Mouse (Mus musculus) lung, adult 2 months (tissue): ENCODE measurements around the gene Rasgrf2. TPM values are rescaled to one million over a fixed set of nuclear protein-coding genes. Genes with fewer than 3 reads are reported as not detected.

Experiments
- DNase-seq: peaks from one replicate; pipeline ENCODE4 v3.0.0; 2022
- H3K4me1 ChIP-seq: fragments of 200-500 bp; 2 replicates; pipeline ENCODE4 v1.6.1; 2011; ENCODE audit warnings: low read length; ENCODE audit not compliant: control insufficient read depth, insufficient read depth
- H3K4me3 ChIP-seq: fragments of 200-500 bp; replicated peaks from 2 replicates; pipeline ENCODE3; 2011; ENCODE audit warnings: low read depth, mild to moderate bottlenecking, control low read depth, low read length; ENCODE audit errors: extremely low read depth
- CTCF ChIP-seq: fragments of 200-500 bp; IDR thresholded peaks from 2 replicates; pipeline ENCODE4 v1.5.1; 2011; ENCODE audit warnings: mild to moderate bottlenecking, low read length, control low read depth; ENCODE audit not compliant: insufficient read depth
- POLR2A ChIP-seq: fragments of 200-500 bp; IDR thresholded peaks from 2 replicates; pipeline ENCODE4 v1.6.1; 2011; ENCODE audit warnings: low read depth, mild to moderate bottlenecking, control low read depth, low read length, borderline replicate concordance; ENCODE audit errors: extremely low read depth
- WGBS: fragments of 180-500 bp; shearing (Covaris S2); methylation state at CpG from one replicate; pipeline ENCODE4 v1.1.7; 2018; 5-methylcytosine and 5-hydroxymethylcytosine counted together
- polyA plus RNA-seq: library from polyadenylated mRNA; depleted of rRNA; stranded (reverse); fragments of >200 nt; gene quantifications from 2 replicates; pipeline ENCODE4 v1.2.3, GENCODE M21; 2012; rRNA removed

Gene Rasgrf2
- polyA plus RNA-seq, 1 experiment = 20.8 TPM

DNA sequence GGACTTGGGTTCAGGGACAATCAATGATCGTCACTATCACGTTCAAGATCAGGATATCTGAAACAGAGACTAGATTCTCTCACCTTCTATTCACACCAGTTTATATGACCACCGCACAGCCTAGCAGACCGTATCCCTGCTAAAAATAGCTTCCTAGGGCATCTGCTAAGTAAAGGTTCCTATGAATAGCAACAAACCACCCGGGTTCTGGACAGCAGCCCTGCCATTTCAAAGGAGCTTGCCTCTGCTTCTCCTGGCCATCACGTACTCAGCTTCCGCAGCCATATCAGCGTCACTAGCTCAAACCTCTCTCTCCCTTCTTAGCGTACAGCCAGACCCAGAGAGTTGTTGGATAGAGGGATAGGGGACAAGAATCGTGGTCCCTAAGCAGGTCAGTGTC is 254.1 kb downstream of the Rasgrf2 start:
- DNase-seq = no peak
- H3K4me1 ChIP-seq = no peaks in the 10 kb centered on the region
- no peak overlapping the region for H3K4me3 ChIP-seq
- TF ChIP-seq CTCF = no peak
- no peak for TF ChIP-seq POLR2A
- 57% methylated on average over 10 of the region's 10 CpGs for WGBS

DNA sequence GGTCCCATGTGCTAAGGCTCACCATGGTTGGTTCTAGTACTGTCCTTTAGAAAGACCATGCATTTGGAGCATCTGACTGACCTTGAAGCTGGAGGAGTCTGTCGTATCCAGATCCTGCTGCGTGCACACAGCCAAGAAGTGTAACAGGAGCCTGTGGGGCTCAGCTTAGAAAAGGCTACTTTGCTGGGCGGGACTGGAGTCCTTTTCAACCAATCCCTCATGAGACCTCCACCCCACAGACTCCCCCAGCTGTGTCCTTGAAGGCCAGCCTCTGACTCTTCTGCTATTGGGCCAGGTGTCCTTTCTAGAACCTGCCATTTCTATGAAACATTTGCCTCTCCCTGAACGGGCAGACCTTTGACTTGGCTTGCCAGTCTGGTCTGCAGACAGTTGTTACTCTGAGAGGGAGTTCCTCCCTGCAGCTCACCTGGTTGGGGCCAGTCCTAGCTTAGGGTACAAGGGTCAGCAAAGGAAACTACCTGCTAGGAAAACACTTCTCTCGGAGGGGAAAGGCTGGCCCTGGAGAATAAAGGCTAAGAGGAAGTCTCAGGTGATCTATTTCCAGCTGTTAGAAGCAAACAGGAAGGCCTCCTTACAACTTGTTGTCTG is 254.6 kb downstream of the Rasgrf2 start, which contains the start of gene Ckmt2:
TSS of gene Ckmt2 (minus strand) at position 145 of the 609 bp plus-strand sequence.
- WGBS = 62% methylated on average over 5 of the region's 5 CpGs
- DNase-seq = no peak
- H3K4me1 ChIP-seq = no peaks in the 10 kb centered on the region
- no peak within 1 kb of the TSS for H3K4me3 ChIP-seq
- no peak for TF ChIP-seq POLR2A
- TF ChIP-seq CTCF = no peak

DNA sequence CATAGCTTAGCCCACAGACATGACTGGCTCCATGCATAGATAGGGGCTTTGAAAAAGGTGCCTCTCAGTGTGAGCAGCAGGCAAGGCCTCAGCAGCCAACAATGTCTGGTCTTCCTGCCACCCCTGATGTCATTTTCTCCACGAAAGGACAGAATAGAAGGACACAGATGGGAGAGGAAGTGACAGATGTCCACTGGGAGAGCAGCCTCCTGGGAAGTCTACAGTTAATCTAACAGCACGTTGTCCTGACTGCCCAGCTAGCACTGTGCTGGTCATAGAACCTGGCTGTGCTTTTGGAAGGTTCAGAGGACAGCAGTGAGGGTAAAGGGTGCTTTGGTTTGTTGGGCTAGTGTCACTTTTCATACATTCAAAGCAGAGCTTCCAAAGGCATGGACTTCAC is 255.9 kb downstream of the Rasgrf2 start:
- H3K4me3 ChIP-seq = no peak overlapping the region
- TF ChIP-seq CTCF (no peak), POLR2A (no peak)
- 29% methylated on average over 2 of the region's 2 CpGs for WGBS

DNA sequence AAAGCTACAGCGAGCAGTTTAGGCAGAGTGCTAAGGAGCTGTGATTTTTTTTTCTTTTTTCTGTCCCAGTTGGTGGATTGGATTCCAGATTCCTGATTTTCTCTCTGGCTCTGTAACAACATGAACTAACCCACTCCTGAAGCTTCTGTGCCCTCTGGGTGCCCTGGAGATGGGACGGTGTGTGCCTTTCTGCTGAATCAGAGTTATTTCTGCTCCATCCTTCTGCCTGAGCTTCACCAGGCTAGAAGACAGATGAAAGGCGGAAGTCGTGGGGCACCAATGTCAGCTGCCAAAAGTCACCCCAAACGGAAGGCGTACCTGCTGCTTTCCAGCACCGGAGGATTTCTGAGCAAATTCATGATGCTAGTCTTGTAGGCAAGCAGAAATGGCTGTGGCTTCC is 256.9 kb downstream of the Rasgrf2 start:
- no peak for DNase-seq
- no peak for TF ChIP-seq CTCF
- TF ChIP-seq POLR2A = no peak
- no peaks in the 10 kb centered on the region for H3K4me1 ChIP-seq
- 74% methylated on average over 7 of the region's 7 CpGs for WGBS
- no peak overlapping the region for H3K4me3 ChIP-seq

More for the DNA sequence above, 255.9 kb downstream of the Rasgrf2 start:
- no peak for DNase-seq
- no peaks in the 10 kb centered on the region for H3K4me1 ChIP-seq

DNA sequence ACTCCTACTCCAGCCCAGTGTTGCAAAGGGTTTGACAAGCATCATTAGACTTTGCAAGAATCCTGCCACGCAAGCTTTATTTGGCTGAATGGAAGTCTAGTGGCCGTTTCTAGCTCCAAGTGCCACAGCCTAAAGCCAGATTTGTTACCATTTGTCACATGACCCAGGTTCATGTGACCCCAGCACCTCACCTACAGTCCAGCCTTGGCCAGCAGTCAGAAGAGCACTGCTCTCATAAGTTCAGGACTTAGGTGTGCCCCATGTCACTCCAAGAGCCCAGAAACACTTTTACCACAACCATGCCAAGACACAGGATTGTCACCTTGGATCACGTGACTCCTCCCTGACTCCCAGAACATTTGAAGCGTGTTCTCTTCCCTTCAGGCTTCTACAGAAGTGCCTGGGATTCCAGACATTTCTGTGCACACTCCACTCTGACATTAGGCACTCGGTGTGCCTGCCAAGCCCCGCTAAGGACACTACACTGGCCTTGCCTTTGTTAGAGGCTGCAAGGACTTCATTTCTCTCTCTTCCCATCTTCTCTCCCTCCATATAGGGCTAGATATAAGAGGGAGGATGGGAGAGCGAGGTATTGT is 257.6 kb downstream of the Rasgrf2 start:
- TF ChIP-seq CTCF (no peak), POLR2A (no peak)
- Histone ChIP-seq H3K4me3 (no peak overlapping the region), H3K4me1 (no peaks in the 10 kb centered on the region)
- DNase-seq = peak; percentile 35
- 54% methylated on average over 7 of the region's 7 CpGs for WGBS

DNA sequence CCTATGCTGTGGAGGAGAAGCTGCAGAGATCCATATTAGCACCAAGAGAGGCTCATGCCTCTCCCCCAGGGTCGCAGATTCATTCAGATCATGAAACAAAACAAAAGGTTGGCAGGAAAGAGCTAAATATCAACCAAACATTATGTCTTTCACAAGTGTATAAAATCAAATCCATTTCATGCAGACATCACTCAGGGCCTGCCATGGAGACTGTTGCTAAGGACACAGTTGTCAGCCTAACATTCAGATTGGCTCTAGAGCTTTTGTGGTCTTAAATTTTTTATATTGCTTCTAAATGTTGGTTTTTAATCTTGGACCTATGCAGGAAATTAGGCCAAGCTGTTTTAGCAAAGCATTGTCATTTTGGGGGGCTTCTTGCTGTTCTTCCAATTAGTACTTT is 262.9 kb downstream of the Rasgrf2 start:
- H3K4me1 ChIP-seq = no peaks in the 10 kb centered on the region
- DNase-seq = no peak
- H3K4me3 ChIP-seq = no peak overlapping the region
- TF ChIP-seq CTCF = no peak
- no peak for TF ChIP-seq POLR2A
- WGBS = 90% methylated on average over 1 of the region's 1 CpGs

DNA sequence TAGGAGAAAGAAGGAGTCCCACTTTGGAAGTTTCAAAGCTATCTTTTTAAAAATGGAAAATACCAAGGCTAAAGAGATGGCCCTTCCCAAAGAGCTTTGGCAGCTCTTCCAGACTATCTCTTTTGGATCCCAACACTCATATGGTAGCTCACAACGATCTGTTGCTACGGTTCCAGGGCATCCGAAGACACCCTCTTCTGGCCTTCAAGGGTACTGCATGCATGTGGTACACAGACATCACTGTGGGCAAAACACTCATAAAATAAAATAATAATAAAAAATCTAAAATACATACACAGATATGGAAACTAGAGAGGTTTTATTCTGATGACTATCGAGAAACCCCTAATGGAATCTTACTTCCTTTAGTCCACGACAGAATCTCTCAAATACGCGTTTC is 272.6 kb downstream of the Rasgrf2 start:
- TF ChIP-seq POLR2A (no peak), CTCF (no peak)
- 77% methylated on average over 7 of the region's 7 CpGs for WGBS
- no peaks in the 10 kb centered on the region for H3K4me1 ChIP-seq
- DNase-seq = no peak
- H3K4me3 ChIP-seq = no peak overlapping the region

DNA sequence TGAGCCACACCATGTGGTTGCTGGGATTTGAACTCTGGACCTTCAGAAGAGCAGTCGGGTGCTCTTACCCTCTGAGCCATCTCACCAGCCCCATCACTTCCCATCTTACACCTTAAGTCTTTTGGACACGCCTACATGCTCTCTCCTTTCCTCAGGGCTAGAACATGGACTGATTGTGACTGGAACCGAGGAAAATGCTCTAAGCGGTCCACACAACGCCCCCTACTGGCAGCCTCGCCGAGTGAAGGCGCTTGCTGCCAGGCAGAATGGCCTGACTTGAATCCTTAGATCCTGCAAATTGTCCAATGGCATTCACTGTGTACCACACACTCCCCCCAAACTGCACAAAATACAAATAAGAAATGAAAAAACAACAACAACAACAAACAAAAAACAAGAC is 274.0 kb downstream of the Rasgrf2 start:
- 73% methylated on average over 8 of the region's 8 CpGs for WGBS
- TF ChIP-seq POLR2A = no peak
- no peak for TF ChIP-seq CTCF
- DNase-seq = no peak

DNA sequence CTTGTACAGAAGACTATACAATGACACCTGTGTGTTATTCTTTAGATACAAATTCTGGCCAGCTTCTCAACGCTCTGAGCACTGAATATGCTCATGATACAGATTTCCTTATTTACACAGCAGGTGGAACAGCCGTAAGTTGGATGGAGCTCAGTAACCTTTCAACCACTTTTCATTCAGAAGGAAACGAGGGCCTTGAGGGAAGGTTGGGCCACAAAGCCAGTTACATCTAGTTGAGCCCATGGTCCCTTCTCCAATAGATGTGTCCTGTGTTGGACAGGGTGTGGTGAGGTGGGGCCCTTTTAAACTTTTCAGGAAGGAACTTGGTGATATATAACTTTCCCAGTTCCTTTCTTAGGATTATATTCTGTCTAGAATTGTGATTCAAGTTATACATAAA is 277.0 kb downstream of the Rasgrf2 start:
- WGBS = 63% methylated on average over 3 of the region's 3 CpGs
- H3K4me1 ChIP-seq = no peaks in the 10 kb centered on the region
- TF ChIP-seq POLR2A = no peak
- no peak for DNase-seq
- no peak overlapping the region for H3K4me3 ChIP-seq

More for the DNA sequence above, 274.0 kb downstream of the Rasgrf2 start:
- Histone ChIP-seq H3K4me3 (no peak overlapping the region), H3K4me1 (no peaks in the 10 kb centered on the region)

Other genes starting within 250 kb of the Rasgrf2 start
- gene Gm20379, start 174.3 kb upstream of the Rasgrf2 start, polyA plus RNA-seq = not detected in 2 replicates
- 0.45 and 0.57 TPM in 2 replicates for gene Dhfr, start 223.1 kb upstream of the Rasgrf2 start, polyA plus RNA-seq
- gene Msh3, start 223.3 kb upstream of the Rasgrf2 start, polyA plus RNA-seq = 1.8 and 3.2 TPM in 2 replicates